Mouse (Mus musculus) monocyte, adult 59 days (primary cell): ENCODE data around the gene Cdkn2c. TPM values are rescaled to one million over a fixed set of nuclear protein-coding genes. Genes with fewer than 3 reads are reported as not detected.

Experiments
- total RNA-seq, 2 experiments: library from RNA; stranded (reverse); gene quantifications; one replicate each; pipeline ENCODE4 v1.2.4; 2023

The Cdkn2c gene
- 1 to 10 TPM; 6.1 to 8.0 TPM for total RNA-seq

DNA sequence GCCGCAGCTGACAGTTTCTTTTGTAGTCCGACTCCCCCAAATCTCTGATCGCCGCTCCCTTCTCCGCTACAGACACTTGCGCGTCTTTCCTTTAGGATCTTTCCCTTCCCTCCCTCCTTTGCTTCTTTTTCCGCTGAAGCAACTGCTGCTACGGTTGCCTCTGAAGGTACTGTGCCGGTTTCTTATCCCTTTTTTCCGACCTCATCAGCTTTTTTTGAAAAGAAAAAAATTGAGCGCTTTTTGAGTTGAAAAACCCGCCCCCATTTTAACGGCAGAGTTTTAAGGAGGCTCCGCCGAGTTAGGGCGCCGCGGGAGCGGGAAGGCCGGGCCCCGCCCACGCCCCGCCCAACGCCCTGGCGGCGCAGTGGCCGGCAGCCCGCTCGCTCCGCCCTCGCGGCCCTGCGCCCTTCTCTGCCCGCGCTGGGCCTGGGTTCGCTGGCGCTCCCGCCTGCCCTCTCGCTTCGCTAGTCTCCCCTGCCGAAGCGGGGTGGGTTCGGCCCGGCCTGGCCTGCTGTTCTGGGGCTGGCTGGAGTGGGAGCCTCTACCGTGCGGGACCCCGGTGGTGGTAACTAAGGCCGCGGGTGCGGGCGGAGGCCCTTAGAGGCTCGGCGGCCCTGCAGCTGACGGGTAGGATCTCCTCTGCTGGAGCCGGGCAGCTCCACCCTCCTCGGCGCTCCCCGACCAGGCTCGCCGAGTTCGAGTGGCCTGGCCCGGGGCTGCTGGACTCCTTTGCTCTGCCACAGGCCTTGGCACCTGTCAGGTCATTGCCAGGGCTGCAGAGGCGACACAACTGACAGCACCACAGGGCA lies at the start of gene Cdkn2c:
Gene Cdkn2c (minus strand): TSS at position 729 of the 809 bp plus-strand sequence.

DNA sequence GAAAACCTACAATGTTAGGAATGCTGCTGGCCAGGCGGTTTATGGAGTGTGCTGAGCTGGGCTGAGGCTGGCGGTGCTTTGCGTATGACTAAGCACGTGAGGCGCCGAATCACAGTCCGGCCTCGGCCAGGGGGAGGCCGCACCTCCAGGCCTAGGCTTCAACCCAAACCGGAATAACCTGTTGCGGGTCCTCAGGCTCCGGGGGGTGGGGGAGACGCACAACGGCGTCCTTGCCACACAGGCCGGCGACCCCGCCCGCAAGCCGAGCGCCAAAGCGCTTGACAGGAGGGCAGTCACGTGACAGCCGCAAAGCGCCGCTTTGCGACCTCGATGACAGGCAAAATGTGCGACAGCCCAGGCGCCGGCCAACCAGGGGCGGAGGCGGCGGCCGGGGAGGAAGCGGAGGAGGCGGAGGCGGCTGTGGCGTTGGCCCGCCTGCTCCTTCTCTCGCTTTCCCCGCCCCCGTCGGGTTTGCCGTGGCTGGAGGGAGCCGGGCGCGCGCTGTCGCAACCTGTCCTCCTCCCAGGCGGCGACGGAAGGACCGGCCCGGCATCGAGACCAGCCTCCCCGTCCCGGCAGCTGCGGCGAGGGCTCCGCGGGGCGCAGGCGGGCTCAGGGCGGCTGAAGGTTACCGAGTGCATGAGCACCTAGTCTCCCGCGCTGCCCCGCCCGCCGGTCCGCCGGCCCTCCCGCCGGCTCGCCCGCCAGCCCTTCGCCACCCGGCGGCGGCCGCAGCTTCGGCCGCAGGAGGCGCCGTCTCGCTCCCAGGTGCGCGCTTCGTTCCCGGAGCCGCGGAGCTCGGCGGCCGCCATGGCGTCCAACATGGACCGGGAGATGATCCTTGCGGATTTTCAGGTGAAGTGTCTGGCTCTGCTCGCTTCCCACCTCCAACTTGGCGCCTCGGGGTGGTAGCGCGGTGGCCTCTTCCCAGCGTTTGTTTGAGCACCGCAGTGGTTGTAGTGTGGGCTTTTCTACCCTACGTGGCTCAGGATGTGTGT lies 9.5 kb upstream of the Cdkn2c start, which contains the start of gene Faf1:
Gene Faf1 (plus strand): TSS at position 371 of the 998 bp plus-strand sequence.

Other genes with a start within 250 kb of the Cdkn2c start
- gene Rnf11, start 182.5 kb downstream of the Cdkn2c start, total RNA-seq = 10 to 100 TPM; 21.8 to 23.3 TPM
- gene 4930522H14Rik, start 135.9 kb downstream of the Cdkn2c start, total RNA-seq = not detected
- gene Faf1, start 9.4 kb upstream of the Cdkn2c start, total RNA-seq = 10 to 100 TPM; 19.0 to 20.5 TPM